Mouse (Mus musculus) lung, adult 2 months (tissue): ENCODE results near the gene Stk36. TPM values are rescaled to one million over a fixed set of nuclear protein-coding genes. Genes with fewer than 3 reads are reported as not detected.

ENCODE experiments used
- DNase-seq: peaks from one replicate; pipeline ENCODE4 v3.0.0; 2022
- H3K4me1 ChIP-seq: fragments of 200-500 bp; 2 replicates; pipeline ENCODE4 v1.6.1; 2011; ENCODE audit warnings: low read length; ENCODE audit not compliant: control insufficient read depth, insufficient read depth
- H3K4me3 ChIP-seq: fragments of 200-500 bp; replicated peaks from 2 replicates; pipeline ENCODE3; 2011; ENCODE audit warnings: low read depth, mild to moderate bottlenecking, control low read depth, low read length; ENCODE audit errors: extremely low read depth
- CTCF ChIP-seq: fragments of 200-500 bp; IDR thresholded peaks from 2 replicates; pipeline ENCODE4 v1.5.1; 2011; ENCODE audit warnings: mild to moderate bottlenecking, low read length, control low read depth; ENCODE audit not compliant: insufficient read depth
- POLR2A ChIP-seq: fragments of 200-500 bp; IDR thresholded peaks from 2 replicates; pipeline ENCODE4 v1.6.1; 2011; ENCODE audit warnings: low read depth, mild to moderate bottlenecking, control low read depth, low read length, borderline replicate concordance; ENCODE audit errors: extremely low read depth
- WGBS: fragments of 180-500 bp; shearing (Covaris S2); methylation state at CpG from one replicate; pipeline ENCODE4 v1.1.7; 2018; 5-methylcytosine and 5-hydroxymethylcytosine counted together
- polyA plus RNA-seq: library from polyadenylated mRNA; depleted of rRNA; stranded (reverse); fragments of >200 nt; gene quantifications from 2 replicates; pipeline ENCODE4 v1.2.3, GENCODE M21; 2012; rRNA removed

Gene Stk36
- polyA plus RNA-seq, 1 experiment, result 18.7 TPM

DNA sequence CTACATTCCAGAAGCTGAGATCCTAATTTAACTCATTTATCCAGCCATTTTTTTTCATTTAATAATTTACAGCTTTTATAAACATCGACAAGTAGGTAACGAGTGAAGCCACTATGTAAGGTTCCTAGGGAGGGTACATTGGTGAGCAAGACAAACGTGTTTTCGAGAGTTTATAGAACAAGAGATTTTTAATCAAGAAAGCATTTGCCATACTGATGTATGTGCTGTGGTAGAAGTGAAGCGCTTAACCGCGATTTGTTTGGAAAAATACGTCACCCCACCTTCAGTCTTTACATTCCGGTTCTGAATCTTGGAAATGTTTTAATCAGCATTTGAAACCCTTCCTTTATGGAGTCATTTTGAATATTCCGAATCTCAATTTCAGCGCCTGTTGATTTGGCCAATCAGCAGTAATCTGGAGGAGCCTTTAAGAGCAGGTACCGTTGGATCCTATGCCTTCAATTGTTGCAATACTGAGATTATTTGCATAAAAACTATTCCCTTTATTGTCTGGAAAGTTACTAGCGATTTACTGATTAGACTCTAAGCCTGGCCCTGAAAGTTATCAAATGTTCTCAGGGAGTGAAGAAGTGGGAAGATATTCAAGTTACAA lies 61.1 kb downstream of the Stk36 start:
- H3K4me1 ChIP-seq, result peaks cover 6% of the 10 kb centered on the region
- H3K4me3 ChIP-seq, result peak overlapping the region; percentile 59
- no peak for DNase-seq
- TF ChIP-seq CTCF (no peak), POLR2A (no peak)
- 9% methylated on average over 13 of the region's 13 CpGs for WGBS

DNA sequence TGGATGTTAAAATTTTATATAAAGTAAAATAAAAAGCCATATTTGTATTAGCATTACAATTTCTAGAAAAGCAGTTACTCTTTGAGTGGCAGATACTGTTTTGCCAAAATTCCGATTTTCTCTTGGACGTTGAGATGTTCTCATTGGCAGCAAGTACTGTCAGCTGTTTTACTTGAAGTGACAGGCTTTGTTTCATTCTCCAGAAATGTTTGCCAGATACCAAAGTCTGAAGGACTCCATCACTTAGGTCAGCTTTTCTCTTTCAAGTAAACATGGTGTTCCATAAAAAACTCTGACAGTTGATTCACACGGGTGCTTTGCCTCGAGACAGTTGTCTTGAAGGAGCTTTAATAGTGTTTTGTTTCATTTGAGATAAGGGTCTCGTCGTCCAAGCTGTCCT lies 63.9 kb downstream of the Stk36 start:
- WGBS, result 44% methylated on average over 6 of the region's 6 CpGs
- DNase-seq, result no peak
- H3K4me1 ChIP-seq, result peaks cover 6% of the 10 kb centered on the region
- H3K4me3 ChIP-seq, result no peak overlapping the region
- TF ChIP-seq POLR2A, result no peak

DNA sequence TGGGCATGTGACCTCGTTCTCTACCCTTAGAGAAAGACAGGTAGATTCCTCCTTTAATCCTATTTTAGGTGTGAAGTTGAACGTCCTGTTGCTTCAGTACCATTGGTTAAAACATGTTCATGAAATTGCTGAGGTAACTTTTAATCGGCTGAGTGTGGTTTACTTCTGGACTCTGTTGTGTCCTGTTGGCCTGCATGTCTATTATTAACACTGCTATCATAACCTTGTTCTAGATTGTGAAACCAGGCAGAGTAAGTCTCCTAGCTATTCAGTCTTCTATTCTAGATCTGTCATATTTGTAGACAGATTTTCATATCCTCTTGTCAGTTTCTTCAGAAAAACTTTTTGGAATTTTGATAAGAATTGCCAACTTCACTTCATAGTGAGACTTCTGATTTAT lies 67.1 kb downstream of the Stk36 start:
- WGBS, result 78% methylated on average over 3 of the region's 3 CpGs
- DNase-seq, result no peak
- H3K4me1 ChIP-seq, result no peaks in the 10 kb centered on the region; the same call in 1 of the 2 replicates
- TF ChIP-seq POLR2A (no peak), CTCF (no peak)
- H3K4me3 ChIP-seq, result no peak overlapping the region

DNA sequence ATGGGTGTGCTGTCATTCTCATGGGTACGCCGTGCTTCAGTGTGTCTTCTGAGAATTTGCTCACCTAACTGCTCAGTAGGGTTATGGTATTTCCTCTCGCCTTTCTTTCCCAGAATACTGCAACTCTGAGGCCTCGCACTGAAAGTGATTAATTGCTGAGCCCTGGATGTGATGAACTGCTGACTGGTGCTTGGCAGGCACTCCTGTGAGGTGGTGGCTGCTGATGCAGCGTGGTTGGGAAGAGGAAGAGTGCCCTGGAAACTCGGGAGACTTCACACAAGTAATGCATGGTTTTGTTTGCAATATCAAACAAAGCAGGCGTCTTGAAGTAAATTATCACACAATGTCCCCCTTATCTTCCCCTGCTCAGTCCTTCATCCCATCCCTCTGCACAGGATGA lies 71.5 kb downstream of the Stk36 start:
- Histone ChIP-seq H3K4me3 (no peak overlapping the region), H3K4me1 (no peaks in the 10 kb centered on the region)
- WGBS, result 46% methylated on average over 7 of the region's 7 CpGs
- TF ChIP-seq CTCF (no peak), POLR2A (no peak)
- DNase-seq, result no peak

DNA sequence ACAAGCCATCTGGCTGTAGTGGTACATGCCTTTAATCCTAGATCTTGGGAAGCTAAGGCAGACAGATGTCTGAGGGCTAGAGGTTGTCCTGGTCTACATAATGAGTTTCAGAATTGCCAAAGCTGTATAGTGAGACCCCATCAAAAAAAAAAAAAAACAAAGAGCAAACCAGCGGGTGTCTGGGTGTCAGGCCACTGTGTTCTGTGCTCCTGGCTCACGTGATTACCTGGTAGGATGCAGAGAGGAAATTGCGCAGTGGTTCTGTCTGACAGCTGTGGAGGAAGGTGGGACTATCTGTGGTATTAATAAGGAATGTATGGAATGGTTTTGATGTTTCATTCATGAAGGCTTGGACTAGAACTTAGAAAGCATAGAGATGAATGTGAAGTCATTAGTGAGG lies 75.6 kb downstream of the Stk36 start:
- Histone ChIP-seq H3K4me1 (no peaks in the 10 kb centered on the region), H3K4me3 (no peak overlapping the region)
- no peak for DNase-seq
- 96% methylated on average over 3 of the region's 3 CpGs for WGBS
- no peak for TF ChIP-seq POLR2A
- no peak for TF ChIP-seq CTCF

DNA sequence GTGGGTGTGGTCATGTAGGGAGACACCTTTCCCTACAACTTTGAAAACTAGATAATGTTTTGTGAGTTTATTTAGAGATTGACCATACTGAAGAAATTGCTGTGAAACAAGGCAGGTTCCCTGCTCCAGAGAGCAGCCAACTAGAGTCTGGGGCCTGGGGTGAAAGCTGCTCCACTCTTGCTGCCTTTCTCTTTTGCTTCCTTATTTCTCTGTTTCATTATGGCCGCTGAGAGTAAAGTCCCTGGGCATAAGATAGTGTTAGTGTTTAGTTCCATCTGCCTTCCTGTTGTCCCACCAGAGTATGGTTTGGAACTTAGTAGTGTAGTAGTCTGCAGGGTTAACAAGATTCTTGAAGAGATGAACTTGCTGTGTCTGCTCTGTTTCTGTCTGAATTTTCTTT lies 76.6 kb downstream of the Stk36 start:
- no peak overlapping the region for H3K4me3 ChIP-seq
- TF ChIP-seq CTCF, result no peak
- no peak for TF ChIP-seq POLR2A
- no peaks in the 10 kb centered on the region for H3K4me1 ChIP-seq
- DNase-seq, result no peak
- 62% methylated on average over 1 of the region's 1 CpGs for WGBS

Other genes starting within 250 kb of the Stk36 start
- gene Catip, start 239.3 kb upstream of the Stk36 start, polyA plus RNA-seq, result 10.2 TPM in 2 replicates
- gene Slc11a1, start 226.2 kb upstream of the Stk36 start, polyA plus RNA-seq, result 33.3 and 41.8 TPM in 2 replicates
- gene Ctdsp1, start 209.9 kb upstream of the Stk36 start, polyA plus RNA-seq, result 197 and 200 TPM in 2 replicates
- gene Vil1, start 192.1 kb upstream of the Stk36 start, polyA plus RNA-seq, result 0.31 and 1.1 TPM in 2 replicates
- 10.4 and 14.3 TPM in 2 replicates for gene Cnot9, start 95.4 kb upstream of the Stk36 start, polyA plus RNA-seq
- 0.58 and 0.62 TPM in 2 replicates for gene Plcd4, start 58.6 kb upstream of the Stk36 start, polyA plus RNA-seq
- gene Usp37, start 57.2 kb upstream of the Stk36 start, polyA plus RNA-seq, result 3.4 and 3.7 TPM in 2 replicates
- gene Zfp142, start 13.2 kb upstream of the Stk36 start, polyA plus RNA-seq, result 13.6 and 14.5 TPM in 2 replicates
- gene Bcs1l, start 13.2 kb upstream of the Stk36 start, polyA plus RNA-seq, result 10.4 and 17.5 TPM in 2 replicates
- gene Rnf25, start within 50 bp of the Stk36 start, polyA plus RNA-seq, result 37.6 and 51.0 TPM in 2 replicates
- gene Ttll4, start 60.3 kb downstream of the Stk36 start, polyA plus RNA-seq, result 13.7 and 16.1 TPM in 2 replicates
- 16.9 and 25.4 TPM in 2 replicates for gene Cyp27a1, start 112.1 kb downstream of the Stk36 start, polyA plus RNA-seq
- gene Prkag3, start 147.8 kb downstream of the Stk36 start, polyA plus RNA-seq, result 5.9 and 11.4 TPM in 2 replicates
- 0.55 and 0.65 TPM in 2 replicates for gene Wnt6, start 170.4 kb downstream of the Stk36 start, polyA plus RNA-seq
- 0.08 and 2.6 TPM in 2 replicates for gene Wnt10a, start 190.1 kb downstream of the Stk36 start, polyA plus RNA-seq